Mouse (Mus musculus) neural tube, embryonic 14.5 days (tissue): Measurements from ENCODE around the gene Tgfbi. TPM values are rescaled to one million over a fixed set of nuclear protein-coding genes. Genes with fewer than 3 reads are reported as not detected.

ENCODE experiments used
- ATAC-seq: fragments of 200-750 bp; cut with Nextera tagmentation; 2 replicates; pipeline ENCODE4 v1.8.0; 2017; ENCODE audit warnings: low read depth, mild to moderate bottlenecking, moderate TSS enrichment, moderate library complexity
- H3K27ac ChIP-seq: fragments of 300-500 bp; sonication (generic); 2 replicates; pipeline ENCODE4 v1.5.1; 2014; ENCODE audit warnings: low read depth, mild to moderate bottlenecking, control low read depth, low read length, moderate library complexity, mixed read lengths
- H3K27me3 ChIP-seq: fragments of 300-500 bp; sonication (generic); 2 replicates; pipeline ENCODE4 v1.6.1; 2014; ENCODE audit warnings: low read length; ENCODE audit not compliant: control insufficient read depth, insufficient read depth
- H3K36me3 ChIP-seq: fragments of 300-500 bp; sonication (generic); 2 replicates; pipeline ENCODE4 v1.6.1; 2014; ENCODE audit warnings: low read length, mixed read lengths; ENCODE audit not compliant: control insufficient read depth, insufficient read depth
- H3K4me1 ChIP-seq: fragments of 300-500 bp; sonication (generic); 2 replicates; pipeline ENCODE4 v1.6.1; 2014; ENCODE audit warnings: low read length; ENCODE audit not compliant: control insufficient read depth, insufficient read depth
- H3K4me2 ChIP-seq: fragments of 300-500 bp; sonication (generic); 2 replicates; pipeline ENCODE4 v1.6.1; 2014; ENCODE audit warnings: mild to moderate bottlenecking, low read depth, low read length, control low read depth
- H3K4me3 ChIP-seq: fragments of 300-500 bp; sonication (generic); 2 replicates; pipeline ENCODE4 v1.5.1; 2014; ENCODE audit warnings: low read depth, low read length, control low read depth, mixed read lengths
- H3K9ac ChIP-seq: fragments of 300-500 bp; sonication (generic); replicated peaks from 2 replicates; pipeline ENCODE4 v1.6.1; 2014; ENCODE audit warnings: low read depth, mild to moderate bottlenecking, control low read depth, low read length, mixed read lengths
- H3K9me3 ChIP-seq: fragments of 300-500 bp; sonication (generic); 2 replicates; pipeline ENCODE4 v1.6.1; 2016; ENCODE audit warnings: low read length; ENCODE audit not compliant: control insufficient read depth
- WGBS: fragments of 180-500 bp; shearing (Covaris S2); extraction: QIAGEN DNeasy Blood & Tissue Kit; methylation state at CpG from one replicate; pipeline ENCODE4 v1.1.7; 2014; 5-methylcytosine and 5-hydroxymethylcytosine counted together
- polyA plus RNA-seq: library from polyadenylated mRNA; unstranded; fragments of >200 nt; fragmentation: Nextera tagmentation; extraction: Ambion mirVana; gene quantifications from 2 replicates; pipeline ENCODE4 v1.2.1, GENCODE M21; 2014

Tgfbi gene
- polyA plus RNA-seq: 0.87 and 7.9 TPM in 2 replicates

DNA sequence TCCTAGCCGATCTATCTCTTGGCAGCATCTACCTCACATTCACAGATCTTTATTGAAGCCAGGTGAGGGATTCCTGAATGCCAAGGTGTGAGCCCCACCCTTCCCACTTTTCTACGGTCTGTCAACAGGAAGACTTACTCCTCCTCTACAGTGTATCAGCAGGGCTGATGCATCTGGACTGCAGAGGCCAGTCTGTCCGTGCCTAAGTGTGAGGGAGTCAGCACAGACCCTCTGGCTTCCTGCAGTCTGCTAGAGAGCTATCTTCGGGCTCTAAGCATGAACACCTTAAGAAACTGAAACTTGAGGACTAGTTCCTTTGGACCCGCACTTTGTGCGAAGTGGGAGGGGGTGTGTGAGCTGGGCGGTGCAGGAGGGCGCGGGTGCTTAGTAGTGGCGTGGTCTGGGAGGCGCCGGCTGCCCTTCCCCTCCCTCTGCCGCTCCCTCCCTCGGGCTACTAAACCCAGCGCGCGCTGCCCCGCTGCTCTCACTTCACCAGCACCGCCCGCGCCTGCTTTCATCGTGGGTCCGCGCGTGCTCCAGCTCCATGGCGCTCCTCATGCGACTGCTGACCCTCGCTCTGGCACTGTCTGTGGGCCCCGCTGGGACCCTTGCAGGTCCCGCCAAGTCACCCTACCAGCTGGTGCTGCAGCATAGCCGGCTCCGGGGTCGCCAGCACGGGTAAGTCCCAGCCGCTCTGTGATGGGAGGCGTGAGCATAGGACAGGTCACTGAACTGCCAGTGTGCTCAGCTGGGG lies at the start of gene Tgfbi:
Gene Tgfbi (plus strand): TSS at position 421 of the 754 bp plus-strand sequence.
- Histone ChIP-seq H3K4me2 (peak within 1 kb of the TSS; percentile 89), H3K27me3 (0 out of 2 replicates have a peak, but pooled peaks cover 2% of the 10 kb centered on the region), H3K4me3 (peak within 1 kb of the TSS; percentile 40), H3K27ac (no peak within 1 kb of the TSS), H3K9me3 (no peaks in the 10 kb centered on the region), H3K4me1 (peaks cover 6% of the 10 kb centered on the region; the same call in 1 of the 2 replicates), H3K9ac (peak within 1 kb of the TSS; percentile 57), H3K36me3 (no peaks in the 10 kb centered on the region)
- ATAC-seq: peak; percentile 73
- 4% methylated on average over 29 of the region's 36 CpGs for WGBS

DNA sequence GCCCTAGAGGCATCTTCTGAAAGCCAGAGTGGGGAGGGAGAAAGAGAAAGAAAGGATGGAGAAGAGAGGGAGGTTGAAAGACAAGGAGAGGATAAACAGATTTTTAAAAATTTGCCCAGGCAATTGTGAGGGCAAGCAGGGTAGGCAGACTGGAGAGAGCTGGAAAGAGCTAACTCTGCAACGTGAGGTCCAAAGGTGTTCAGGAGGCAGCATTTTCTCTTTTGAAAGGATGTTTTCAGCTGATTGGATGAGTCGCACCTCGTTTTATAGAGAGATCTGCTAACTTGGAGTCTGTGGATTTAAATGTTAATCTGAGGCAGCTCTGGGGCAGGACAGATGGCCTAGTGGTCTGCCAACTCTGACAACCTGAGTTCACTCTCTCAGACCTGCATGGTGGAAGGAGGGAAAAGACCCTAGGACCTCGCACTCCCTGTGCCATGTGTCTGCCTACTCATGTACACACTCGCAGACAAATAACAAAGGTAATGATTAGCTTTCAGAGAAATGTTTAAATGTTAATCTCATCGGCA lies 49.4 kb upstream of the Tgfbi start:
- no peaks in the 10 kb centered on the region for H3K4me1 ChIP-seq
- no peak overlapping the region for H3K27ac ChIP-seq
- no peaks in the 10 kb centered on the region for H3K27me3 ChIP-seq
- H3K9me3 ChIP-seq: no peaks in the 10 kb centered on the region
- WGBS: 87% methylated on average over 6 of the region's 6 CpGs
- H3K9ac ChIP-seq: no peak overlapping the region
- H3K4me3 ChIP-seq: no peak overlapping the region
- H3K36me3 ChIP-seq: no peaks in the 10 kb centered on the region
- no peak for ATAC-seq
- H3K4me2 ChIP-seq: no peak overlapping the region

DNA sequence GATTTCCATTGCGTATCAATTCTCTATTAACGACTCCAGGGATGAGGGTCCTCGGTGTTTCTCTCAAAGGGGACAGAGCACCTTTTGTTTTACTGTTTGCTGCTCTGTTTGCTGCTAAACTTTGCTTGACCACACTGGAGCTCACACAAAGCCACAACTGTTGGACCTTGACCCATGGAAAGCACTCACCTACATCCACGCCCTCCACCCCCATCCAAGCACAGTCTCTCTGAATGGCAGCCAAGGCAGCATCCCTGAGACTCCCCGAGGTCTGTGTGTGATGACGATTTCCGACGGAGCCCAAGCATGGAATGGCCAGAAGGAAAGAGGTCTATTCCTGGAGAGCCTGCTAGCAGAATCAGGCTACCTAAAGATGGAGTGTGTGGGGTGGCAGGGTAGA lies 48.2 kb upstream of the Tgfbi start:
- Histone ChIP-seq H3K27me3 (no peaks in the 10 kb centered on the region), H3K36me3 (no peaks in the 10 kb centered on the region), H3K4me2 (no peak overlapping the region), H3K9ac (no peak overlapping the region), H3K9me3 (no peaks in the 10 kb centered on the region), H3K4me1 (no peaks in the 10 kb centered on the region), H3K4me3 (no peak overlapping the region), H3K27ac (no peak overlapping the region)
- 78% methylated on average over 8 of the region's 8 CpGs for WGBS
- no peak for ATAC-seq

DNA sequence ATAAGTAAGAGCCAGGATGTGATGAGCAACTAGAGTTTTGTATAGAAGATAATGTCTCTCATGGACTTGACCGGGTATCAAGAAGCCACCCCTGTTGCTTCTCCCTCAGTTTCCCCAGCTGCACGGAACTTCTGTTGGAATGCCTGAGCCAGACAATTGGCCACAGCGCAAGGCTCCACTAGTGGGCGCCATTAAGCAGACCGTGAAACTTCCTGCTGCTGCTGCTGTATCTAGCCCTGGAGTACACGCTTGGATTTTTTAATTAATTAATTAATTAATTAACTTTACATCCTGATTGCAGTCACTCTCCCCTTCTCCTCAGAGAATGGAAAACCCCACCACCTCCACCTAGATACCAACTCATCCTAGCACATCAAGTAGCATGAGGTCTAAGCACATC lies 46.2 kb upstream of the Tgfbi start:
- 39% methylated on average over 6 of the region's 6 CpGs for WGBS
- Histone ChIP-seq H3K27me3 (no peaks in the 10 kb centered on the region), H3K9ac (no peak overlapping the region), H3K27ac (no peak overlapping the region), H3K36me3 (no peaks in the 10 kb centered on the region), H3K9me3 (no peaks in the 10 kb centered on the region), H3K4me1 (no peaks in the 10 kb centered on the region), H3K4me3 (no peak overlapping the region), H3K4me2 (no peak overlapping the region)
- ATAC-seq: no peak

DNA sequence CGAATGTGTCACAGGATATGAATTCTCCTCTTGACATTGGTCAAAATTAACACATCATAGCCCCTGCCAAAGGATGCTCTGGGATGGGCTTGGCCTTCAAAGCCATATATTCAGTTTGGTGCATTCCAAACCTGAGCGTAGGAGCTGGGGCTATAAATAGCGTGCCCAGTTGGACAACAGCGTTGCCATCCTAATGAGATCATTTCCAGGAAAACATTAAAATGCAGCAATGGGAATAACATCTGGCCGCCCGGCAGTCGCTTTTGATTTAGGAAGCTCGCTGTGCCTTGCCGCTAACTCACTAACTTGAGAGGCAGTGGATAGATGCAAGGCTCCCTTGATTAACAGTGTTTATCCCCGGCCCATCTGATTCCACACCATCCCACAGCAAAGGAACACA lies 43.0 kb upstream of the Tgfbi start:
- no peaks in the 10 kb centered on the region for H3K9me3 ChIP-seq
- no peak overlapping the region for H3K9ac ChIP-seq
- no peak overlapping the region for H3K4me2 ChIP-seq
- no peaks in the 10 kb centered on the region for H3K36me3 ChIP-seq
- H3K27ac ChIP-seq: no peak overlapping the region
- no peak for ATAC-seq
- no peak overlapping the region for H3K4me3 ChIP-seq
- H3K4me1 ChIP-seq: no peaks in the 10 kb centered on the region
- WGBS: 34% methylated on average over 10 of the region's 10 CpGs
- no peaks in the 10 kb centered on the region for H3K27me3 ChIP-seq

DNA sequence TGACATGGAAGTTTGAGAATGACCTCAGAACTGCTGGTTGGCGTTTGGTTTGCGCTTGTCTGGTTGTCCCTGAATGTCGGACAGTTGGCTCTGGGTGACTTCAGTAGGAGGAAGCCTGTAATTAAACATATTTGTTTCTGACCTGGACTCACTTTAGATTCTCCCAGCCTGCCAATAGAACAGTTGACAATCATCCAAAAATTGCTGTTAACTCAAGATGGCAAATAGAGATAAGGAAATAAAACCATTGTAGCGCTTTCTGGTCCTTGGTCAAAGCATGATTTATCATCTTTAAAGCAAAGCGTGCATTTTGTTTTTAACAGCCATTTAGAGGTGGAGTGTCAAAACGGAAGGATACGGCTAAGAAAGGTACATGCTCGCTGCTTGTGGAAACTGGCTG lies 37.7 kb upstream of the Tgfbi start:
- Histone ChIP-seq H3K4me1 (no peaks in the 10 kb centered on the region), H3K4me3 (no peak overlapping the region), H3K9ac (no peak overlapping the region), H3K27me3 (no peaks in the 10 kb centered on the region), H3K4me2 (no peak overlapping the region), H3K36me3 (no peaks in the 10 kb centered on the region), H3K27ac (no peak overlapping the region), H3K9me3 (no peaks in the 10 kb centered on the region)
- WGBS: 88% methylated on average over 8 of the region's 8 CpGs
- no peak for ATAC-seq

DNA sequence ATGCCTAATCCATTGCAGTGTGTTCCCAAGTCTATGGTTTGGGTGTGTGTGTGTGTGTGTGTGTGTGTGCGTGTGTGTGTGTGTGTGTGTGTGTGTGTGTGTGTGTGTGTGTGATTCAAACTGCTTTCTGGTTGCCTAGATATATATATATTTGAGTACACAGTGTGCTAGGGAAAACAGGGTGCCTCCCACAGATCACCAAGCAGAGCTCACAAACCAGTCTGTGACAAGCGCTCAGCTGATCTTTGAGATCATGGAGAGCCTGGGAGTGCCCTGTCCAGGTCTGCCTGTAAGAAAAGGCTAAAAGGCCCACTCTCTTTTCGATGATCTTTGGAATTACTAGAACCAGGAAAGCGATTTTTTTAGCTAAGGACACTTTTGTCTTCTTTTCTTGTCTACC lies 34.2 kb upstream of the Tgfbi start:
- WGBS: 85% methylated on average over 3 of the region's 4 CpGs
- no peak overlapping the region for H3K4me2 ChIP-seq
- ATAC-seq: no peak
- H3K27me3 ChIP-seq: no peaks in the 10 kb centered on the region
- H3K4me3 ChIP-seq: no peak overlapping the region
- no peaks in the 10 kb centered on the region for H3K36me3 ChIP-seq
- H3K9me3 ChIP-seq: no peaks in the 10 kb centered on the region
- no peak overlapping the region for H3K9ac ChIP-seq
- H3K4me1 ChIP-seq: no peaks in the 10 kb centered on the region
- H3K27ac ChIP-seq: no peak overlapping the region

DNA sequence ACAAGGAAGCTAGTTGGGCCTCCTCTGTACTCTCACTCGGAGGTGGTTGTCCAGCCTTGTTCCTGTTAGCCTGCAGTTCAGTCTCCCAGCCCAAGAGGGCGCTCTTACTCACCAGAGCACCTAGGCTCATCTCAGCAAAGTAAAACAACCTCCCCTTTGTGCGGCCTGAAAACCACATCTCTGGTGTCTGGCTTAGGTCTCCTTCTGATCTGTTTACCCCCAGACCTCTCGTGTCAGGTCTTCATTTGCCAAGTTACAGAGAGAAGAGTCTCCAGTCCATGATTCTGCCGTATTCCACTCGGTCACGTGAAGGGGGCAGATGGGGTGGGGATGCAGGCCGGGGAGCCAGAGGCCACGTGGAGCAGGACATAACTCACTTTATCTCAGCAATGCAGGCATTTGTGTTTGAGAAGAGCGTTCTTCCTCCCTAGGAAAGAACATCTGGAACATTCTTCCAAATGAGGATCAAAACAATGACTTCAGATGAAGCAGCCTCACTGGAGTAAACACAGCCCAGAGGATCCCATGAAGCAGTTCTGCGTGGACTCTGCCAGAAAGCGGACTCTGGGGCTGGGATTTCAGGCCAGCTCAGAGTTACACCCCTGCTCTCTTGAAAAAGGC lies 33.5 kb upstream of the Tgfbi start:
- WGBS: 47% methylated on average over 12 of the region's 12 CpGs
- Histone ChIP-seq H3K27me3 (no peaks in the 10 kb centered on the region), H3K9me3 (no peaks in the 10 kb centered on the region), H3K36me3 (no peaks in the 10 kb centered on the region), H3K4me2 (no peak overlapping the region), H3K9ac (no peak overlapping the region), H3K4me1 (no peaks in the 10 kb centered on the region), H3K4me3 (no peak overlapping the region), H3K27ac (no peak overlapping the region)
- ATAC-seq: no peak

DNA sequence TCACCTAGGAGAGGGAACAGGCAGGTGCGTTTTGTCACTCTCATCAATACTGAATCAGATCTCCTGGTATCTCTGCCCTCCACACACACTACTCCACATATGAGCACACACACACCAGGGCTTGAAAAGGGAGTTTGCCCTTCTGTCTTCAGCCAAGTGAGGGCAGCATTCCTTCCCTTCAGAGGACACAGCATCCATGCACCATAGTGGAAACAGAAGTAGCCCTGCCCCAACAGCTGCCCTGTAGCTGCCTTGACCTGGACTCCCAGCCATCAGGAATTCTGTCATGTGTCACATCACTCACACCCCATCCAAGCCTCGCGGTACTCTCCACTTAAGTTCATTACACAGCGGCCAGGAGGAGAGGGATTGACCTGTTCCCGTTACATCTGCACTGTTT lies 31.2 kb upstream of the Tgfbi start:
- no peak overlapping the region for H3K4me2 ChIP-seq
- no peak for ATAC-seq
- H3K4me1 ChIP-seq: peaks cover 10% of the 10 kb centered on the region
- 87% methylated on average over 5 of the region's 5 CpGs for WGBS
- no peak overlapping the region for H3K27ac ChIP-seq
- H3K36me3 ChIP-seq: no peaks in the 10 kb centered on the region
- H3K9ac ChIP-seq: no peak overlapping the region
- no peak overlapping the region for H3K4me3 ChIP-seq
- no peaks in the 10 kb centered on the region for H3K27me3 ChIP-seq
- H3K9me3 ChIP-seq: no peaks in the 10 kb centered on the region
